Mouse (Mus musculus) MEL (cell line): ENCODE measurements around the gene Ell2.

ENCODE experiments used
- CTCF ChIP-seq, 3 experiments: IDR thresholded peaks in 2 of 3; conservative IDR thresholded peaks in 1 of 3; 2 replicates each; pipeline ENCODE4 v1.5.1; 2011 to 2012; ENCODE audit warnings: low read length in 3 of 3, low read depth in 2 of 3, mild to moderate bottlenecking in 2 of 3, improper control_type of control experiment in 1 of 3, inconsistent platforms in 1 of 3, mixed read lengths in 1 of 3, moderate library complexity in 1 of 3; ENCODE audit not compliant: control insufficient read depth in 1 of 3, insufficient read depth in 1 of 3, poor library complexity in 1 of 3, severe bottlenecking in 1 of 3
- E2F4 ChIP-seq: IDR thresholded peaks from 2 replicates; pipeline ENCODE4 v1.6.1; 2011; ENCODE audit warnings: low read depth, low read length, improper control_type of control experiment, borderline replicate concordance
- EP300 ChIP-seq, 2 experiments: IDR thresholded peaks; 2 replicates each; pipeline ENCODE4 v1.6.1; 2011; ENCODE audit warnings: improper control_type of control experiment in 2 of 2, low read length in 2 of 2, low read depth in 1 of 2, mild to moderate bottlenecking in 1 of 2
- POLR2AphosphoS5 ChIP-seq: IDR thresholded peaks from 2 replicates; pipeline ENCODE4 v1.6.1; 2012; ENCODE audit warnings: low read depth, borderline replicate concordance, mild to moderate bottlenecking, inconsistent platforms, low read length, moderate library complexity, mixed read lengths
- UBTF ChIP-seq: IDR thresholded peaks from 2 replicates; pipeline ENCODE4 v1.6.1; 2012; ENCODE audit warnings: low read depth, mild to moderate bottlenecking, inconsistent platforms, low read length, improper control_type of control experiment, moderate library complexity, borderline replicate concordance; ENCODE audit not compliant: insufficient read depth
- ZC3H11A ChIP-seq: IDR thresholded peaks from 2 replicates; pipeline ENCODE4 v1.6.1; 2012; ENCODE audit warnings: low read depth, mild to moderate bottlenecking, inconsistent platforms, low read length, improper control_type of control experiment

- TF ChIP-seq POLR2AphosphoS5, result no peak
- TF ChIP-seq ZC3H11A, result no peak
- TF ChIP-seq UBTF, result no peak
- no peak for TF ChIP-seq CTCF (IDR thresholded peaks at IDR 0.05 in 2 of 3, conservative IDR thresholded peaks at IDR 0.05 in 1 of 3; ENCODE audit: control insufficient read depth in 1 of 3, insufficient read depth in 1 of 3, low read depth in 2 of 3, low read length in 3 of 3, poor library complexity in 1 of 3, severe bottlenecking in 1 of 3)
- TF ChIP-seq EP300 (IDR thresholded peaks at IDR 0.05; ENCODE audit: low read depth in 1 of 2, low read length in 2 of 2), result no peak
- TF ChIP-seq E2F4, result no peak
These were observed 34.6 kb downstream of the Ell2 start for GRCm38 (mm10) chr13:75741119-75741518.
